Mouse (Mus musculus) stomach, postnatal 0 days (tissue): ENCODE results near the gene Cd200r1.

Experiments used
- CTCF ChIP-seq: IDR thresholded peaks from 2 replicates; pipeline ENCODE4 v1.5.1; 2016; ENCODE audit warnings: antibody characterized with exemption, low read depth, mild to moderate bottlenecking, moderate library complexity
- EP300 ChIP-seq: optimal IDR thresholded peaks from 2 replicates; pipeline ENCODE3; 2016; ENCODE audit warnings: antibody characterized with exemption

GRCm38 (mm10) chr16:44773673-44774072 lies 8.1 kb downstream of the Cd200r1 start:
- TF ChIP-seq CTCF (no peak), EP300 (no peak)
